8 mouse cellular contexts compared by ENCODE assay signal in the genomic region with DNA sequence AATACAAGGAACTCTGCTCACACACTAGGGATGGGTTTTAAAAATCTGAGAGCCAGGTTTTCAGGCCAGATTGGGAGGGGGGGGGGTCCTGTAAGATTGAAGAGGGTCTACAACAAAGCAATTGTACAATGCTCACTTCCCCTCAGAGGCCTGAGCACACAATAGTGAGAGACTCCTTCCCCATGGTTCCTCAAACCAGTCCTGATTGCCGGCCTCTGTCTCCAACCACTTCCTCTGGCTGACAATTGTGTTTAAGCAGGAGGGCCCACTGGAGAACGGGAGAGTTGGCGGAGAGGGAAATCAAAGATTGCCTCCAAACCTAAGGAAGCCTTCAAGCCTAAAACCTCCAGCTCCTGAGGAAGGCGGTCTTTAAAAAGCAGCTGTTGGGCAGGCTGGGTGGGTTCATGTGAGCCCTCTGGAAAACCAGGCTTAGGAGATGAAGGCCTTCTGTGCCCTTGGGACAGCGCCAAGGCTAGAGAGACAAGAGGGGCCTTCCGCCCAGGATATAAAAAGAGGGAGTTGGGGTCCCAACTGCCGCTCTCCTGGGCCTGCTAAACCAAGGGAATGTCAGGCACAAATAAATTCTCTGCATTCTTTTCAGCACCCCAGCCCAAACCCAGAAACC. TPM values are rescaled to one million over a fixed set of nuclear protein-coding genes. Genes with fewer than 3 reads are reported as not detected.
DNase-seq lines count a peak whose midpoint lies in the region; ATAC-seq lines count a peak whose summit lies in the region.

No protein-coding gene starts in this region.

- peak overlapping the region; percentile 88 for H3K9ac ChIP-seq in heart, embryonic 12.5 days
- no peak overlapping the region for H3K9ac ChIP-seq in liver, embryonic 15.5 days
- peak overlapping the region; percentile 63; the same call in 1 of the 2 replicates for H3K9ac ChIP-seq in stomach, embryonic 15.5 days

- H3K27ac ChIP-seq in heart, embryonic 12.5 days (ENCODE audit: poor library complexity, severe bottlenecking), result peak overlapping the region; percentile 92
- H3K27ac ChIP-seq in liver, embryonic 15.5 days (replicated peaks), result 0 out of 2 replicates have a peak overlapping the region, but pooled peaks have one; percentile 0
- H3K27ac ChIP-seq in stomach, embryonic 15.5 days, result peak overlapping the region; percentile 90

- peak overlapping the region; percentile 91 for H3K4me3 ChIP-seq in heart, embryonic 12.5 days
- H3K4me3 ChIP-seq in liver, embryonic 15.5 days (replicated peaks), result peak overlapping the region; percentile 68
- H3K4me3 ChIP-seq in stomach, embryonic 15.5 days (replicated peaks), result peak overlapping the region; percentile 70

- peak overlapping the region; percentile 67 for H3K4me2 ChIP-seq in heart, embryonic 12.5 days
- H3K4me2 ChIP-seq in liver, embryonic 15.5 days, result peak overlapping the region; percentile 89
- H3K4me2 ChIP-seq in stomach, embryonic 15.5 days, result peak overlapping the region; percentile 78

- no peaks in the 10 kb centered on the region for H3K27me3 ChIP-seq in heart, embryonic 12.5 days (replicated peaks)
- peaks cover 13% of the 10 kb centered on the region for H3K27me3 ChIP-seq in liver, embryonic 15.5 days
- no peaks in the 10 kb centered on the region for H3K27me3 ChIP-seq in stomach, embryonic 15.5 days (replicated peaks)

- peak; percentile 94 for DNase-seq in heart, adult 11 months
- no peak for DNase-seq in heart, adult 9 months (ENCODE audit: low spot score in 2 of 2)
- DNase-seq in MN1 (ENCODE audit: low spot score), result peak; percentile 47
- no peak for DNase-seq in adrenal gland, postnatal 25 days
- no peak for DNase-seq in right cerebral cortex, postnatal 36 days (ENCODE audit: low spot score in 2 of 2)

- 14% methylated on average over 7 of the region's 7 CpGs for WGBS in heart, embryonic 12.5 days
- 25% methylated on average over 7 of the region's 7 CpGs for WGBS in liver, embryonic 15.5 days (ENCODE audit: insufficient replicate concordance)
- 21% methylated on average over 7 of the region's 7 CpGs for WGBS in stomach, embryonic 15.5 days

- no peaks in the 10 kb centered on the region for H3K9me3 ChIP-seq in heart, embryonic 12.5 days (replicated peaks)
- H3K9me3 ChIP-seq in liver, embryonic 15.5 days (replicated peaks), result no peaks in the 10 kb centered on the region
- no peaks in the 10 kb centered on the region for H3K9me3 ChIP-seq in stomach, embryonic 15.5 days

- H3K4me1 ChIP-seq in heart, embryonic 12.5 days (replicated peaks), result peaks cover 52% of the 10 kb centered on the region
- H3K4me1 ChIP-seq in liver, embryonic 15.5 days (replicated peaks), result peaks cover 22% of the 10 kb centered on the region
- H3K4me1 ChIP-seq in stomach, embryonic 15.5 days, result peaks cover 21% of the 10 kb centered on the region

- peaks cover 15% of the 10 kb centered on the region for H3K36me3 ChIP-seq in heart, embryonic 12.5 days
- no peaks in the 10 kb centered on the region for H3K36me3 ChIP-seq in liver, embryonic 15.5 days (replicated peaks)
- H3K36me3 ChIP-seq in stomach, embryonic 15.5 days, result no peaks in the 10 kb centered on the region

- no peak for ATAC-seq in heart, embryonic 12.5 days (ENCODE audit: insufficient number of reproducible peaks, low FRiP score)
- no peak for ATAC-seq in liver, embryonic 15.5 days (ENCODE audit: insufficient read depth)
- ATAC-seq in stomach, embryonic 15.5 days (ENCODE audit: insufficient read depth, low FRiP score, low read depth), result no peak

RNA-seq across cellular contexts. Expression of a gene that starts 1.1 kb away (rescaled TPM):
- 11.4 and 12.0 TPM in 2 replicates for polyA plus RNA-seq in heart, embryonic 12.5 days (2016; fragmentation: Nextera tagmentation; extraction: Ambion mirVana)
- 0.92 and 1.3 TPM in 2 replicates for polyA plus RNA-seq in liver, embryonic 15.5 days (2015; fragmentation: Nextera tagmentation; extraction: Ambion mirVana)
- polyA plus RNA-seq in stomach, embryonic 15.5 days (2015; fragmentation: Nextera tagmentation; extraction: Ambion mirVana), result 4.8 and 6.8 TPM in 2 replicates
- 40.6 and 42.1 TPM in 2 replicates for total RNA-seq in adrenal gland, postnatal 25 days (2021)

RNA-seq across cellular contexts. Expression of a gene that starts 18.1 kb away (rescaled TPM):
- 11.3 and 12.2 TPM in 2 replicates for polyA plus RNA-seq in heart, embryonic 12.5 days (2016; fragmentation: Nextera tagmentation; extraction: Ambion mirVana)
- 5.2 and 5.3 TPM in 2 replicates for polyA plus RNA-seq in liver, embryonic 15.5 days (2015; fragmentation: Nextera tagmentation; extraction: Ambion mirVana)
- 14.8 and 14.9 TPM in 2 replicates for polyA plus RNA-seq in stomach, embryonic 15.5 days (2015; fragmentation: Nextera tagmentation; extraction: Ambion mirVana)
- 6.2 and 7.7 TPM in 2 replicates for total RNA-seq in adrenal gland, postnatal 25 days (2021)

Comparison
In these comparisons a context has a peak if more than half of its experiments do, and no peak if none do; other contexts are left out.
1. DNase-seq: peak in heart, adult 11 months (single experiment) and MN1 (single experiment); none in heart, adult 9 months (0 of 2), adrenal gland, postnatal 25 days (single experiment) and right cerebral cortex, postnatal 36 days (0 of 2).
2. H3K27ac ChIP-seq: peak in every context shown above with its lines; median percentile 92 in heart, embryonic 12.5 days; 90 in stomach, embryonic 15.5 days; 0 in liver, embryonic 15.5 days.
3. Peak in every context shown above with its lines, with median percentiles within 50 percentile points of each other: H3K4me2 ChIP-seq and H3K4me3 ChIP-seq.